ENCODE assay signal across 22 mouse cellular contexts in the genomic region with DNA sequence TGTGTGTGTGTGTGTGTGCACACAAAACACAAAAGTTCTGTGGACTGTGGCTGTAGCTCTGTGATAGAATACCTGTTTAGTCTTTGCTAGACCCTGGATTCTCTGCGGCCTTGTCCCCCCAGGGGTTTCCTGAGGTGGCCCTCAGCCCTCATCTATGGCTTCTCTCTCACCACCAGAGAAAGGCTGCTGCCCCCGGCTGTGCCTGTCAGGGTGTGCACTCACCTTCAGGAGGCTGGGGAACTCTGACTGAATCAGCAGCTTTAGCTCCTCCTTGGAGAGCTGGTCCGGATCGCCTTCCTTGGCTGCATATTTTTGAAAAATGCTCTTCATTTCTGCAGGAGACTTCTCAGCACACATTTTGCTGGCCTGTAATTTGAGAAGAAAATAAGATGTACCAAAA. TPM values are rescaled to one million over a fixed set of nuclear protein-coding genes. Genes with fewer than 3 reads are reported as not detected.
A peak's percentile ranks its signal among the peaks of the same experiment; 100 is the strongest.
DNase-seq lines count a peak whose midpoint lies in the region; ATAC-seq and TF ChIP-seq lines count a peak whose summit lies in the region.
"Had no signal": no experiment of that assay in that cellular context is flagged by ENCODE, and none has a peak within 500 bp of the region (broad histone marks: within the 10 kb centered on the region; RNA-seq: fewer than 3 reads in every experiment).

No protein-coding gene starts in this region.

- no peak overlapping the region for H3K9ac ChIP-seq in kidney, embryonic 15.5 days
- no peak overlapping the region for H3K9ac ChIP-seq in intestine, embryonic 15.5 days
- H3K9ac ChIP-seq: embryonic facial prominence, embryonic 13.5 days; forebrain, embryonic 13.5 days; forebrain, postnatal 0 days; heart, embryonic 15.5 days; hindbrain, embryonic 13.5 days had no signal

- no peak for TF ChIP-seq POLR2A in small intestine, adult 2 months (IDR thresholded peaks at IDR 0.05; ENCODE audit: low read depth, low read length)

- H3K4me1 ChIP-seq in kidney, embryonic 15.5 days, result no peaks in the 10 kb centered on the region
- no peaks in the 10 kb centered on the region for H3K4me1 ChIP-seq in intestine, embryonic 15.5 days (replicated peaks)
- H3K4me1 ChIP-seq in small intestine, adult 2 months (ENCODE audit: control insufficient read depth, insufficient read depth, insufficient read length, low read length), result peaks cover 3% of the 10 kb centered on the region; the same call in 1 of the 2 replicates
- H3K4me1 ChIP-seq: embryonic facial prominence, embryonic 13.5 days; forebrain, embryonic 13.5 days; heart, embryonic 15.5 days had no signal

- H3K27ac ChIP-seq in kidney, embryonic 15.5 days, result no peak overlapping the region
- peak overlapping the region; percentile 32; the same call in 1 of the 2 replicates for H3K27ac ChIP-seq in intestine, embryonic 15.5 days
- no peak overlapping the region for H3K27ac ChIP-seq in small intestine, adult 2 months (ENCODE audit: insufficient read depth, low read depth, low read length)
- H3K27ac ChIP-seq: embryonic facial prominence, embryonic 13.5 days; forebrain, embryonic 13.5 days; heart, adult 2 months; heart, embryonic 15.5 days; hindbrain, embryonic 13.5 days had no signal

- peaks cover 22% of the 10 kb centered on the region for H3K27me3 ChIP-seq in kidney, embryonic 15.5 days
- no peaks in the 10 kb centered on the region for H3K27me3 ChIP-seq in intestine, embryonic 15.5 days (replicated peaks)
- no peaks in the 10 kb centered on the region for H3K27me3 ChIP-seq in small intestine, adult 2 months (ENCODE audit: control insufficient read depth, insufficient read depth, low read length)
- H3K27me3 ChIP-seq: CH12.LX; forebrain, embryonic 13.5 days; heart, embryonic 15.5 days had no signal

- peak; percentile 70; the same call in 1 of the 2 replicates for ATAC-seq in kidney, embryonic 15.5 days (replicated peaks; ENCODE audit: low FRiP score)
- ATAC-seq in intestine, embryonic 15.5 days, result peak; percentile 61
- ATAC-seq in activated CD4-positive, CD25-positive, alpha-beta regulatory T cell, adult 4 months, result no peak
- ATAC-seq: forebrain, embryonic 13.5 days; forebrain, postnatal 0 days had no signal

- no peak overlapping the region for H3K4me2 ChIP-seq in kidney, embryonic 15.5 days
- peak overlapping the region; percentile 30 for H3K4me2 ChIP-seq in intestine, embryonic 15.5 days (replicated peaks)
- H3K4me2 ChIP-seq: embryonic facial prominence, embryonic 13.5 days; forebrain, embryonic 13.5 days; heart, embryonic 11.5 days; heart, embryonic 15.5 days; hindbrain, embryonic 13.5 days had no signal

- no peak for TF ChIP-seq CTCF in small intestine, adult 2 months (IDR thresholded peaks at IDR 0.05; ENCODE audit: extremely low read depth, insufficient read length, insufficient replicate concordance, low read depth, low read length)

- DNase-seq in kidney, adult 11 months, result no peak
- peak; percentile 12 to 22 for DNase-seq in kidney, postnatal 36 days
- DNase-seq in kidney, adult 8-10 months, result no peak
- DNase-seq in spleen, postnatal 4 days (ENCODE audit: low spot score in 2 of 2), result no peak
- DNase-seq: adrenal gland, postnatal 10 days; cerebellum, adult 11-12 months; cerebellum, adult 9-10 months; forebrain, postnatal 0 days; gastrocnemius, postnatal 14 days; heart, adult 2 months; heart, postnatal 14 days had no signal

- no peaks in the 10 kb centered on the region for H3K9me3 ChIP-seq in kidney, embryonic 15.5 days (replicated peaks)
- H3K9me3 ChIP-seq in intestine, embryonic 15.5 days, result no peaks in the 10 kb centered on the region
- H3K9me3 ChIP-seq: embryonic facial prominence, embryonic 13.5 days; forebrain, embryonic 13.5 days; heart, embryonic 15.5 days; hindbrain, embryonic 13.5 days had no signal

- whole genome bisulfite sequencing in kidney, embryonic 15.5 days, result 36% methylated on average over 4 of the region's 4 CpGs
- WGBS in intestine, embryonic 15.5 days, result 45% methylated on average over 4 of the region's 4 CpGs
- WGBS in small intestine, adult 2 months, result 49% methylated on average over 4 of the region's 4 CpGs

- no peaks in the 10 kb centered on the region for H3K36me3 ChIP-seq in kidney, embryonic 15.5 days
- H3K36me3 ChIP-seq in intestine, embryonic 15.5 days, result no peaks in the 10 kb centered on the region
- H3K36me3 ChIP-seq in small intestine, adult 2 months (ENCODE audit: control insufficient read depth, insufficient read depth, low read length), result no peaks in the 10 kb centered on the region
- H3K36me3 ChIP-seq: embryonic facial prominence, embryonic 13.5 days; heart, embryonic 15.5 days; hindbrain, embryonic 13.5 days had no signal

- no peak overlapping the region for H3K4me3 ChIP-seq in kidney, embryonic 15.5 days (replicated peaks)
- peak overlapping the region; percentile 24 for H3K4me3 ChIP-seq in intestine, embryonic 15.5 days (replicated peaks)
- H3K4me3 ChIP-seq in small intestine, adult 2 months (ENCODE audit: low read depth, low read length), result peak overlapping the region; percentile 26; the same call in 1 of the 2 replicates
- H3K4me3 ChIP-seq: embryonic facial prominence, embryonic 13.5 days; forebrain, embryonic 13.5 days; heart, adult 2 months; heart, embryonic 15.5 days; hindbrain, embryonic 13.5 days had no signal

RNA-seq across cellular contexts. Expression of gene S100g, which starts 0.6 kb away (rescaled TPM):
- polyA plus RNA-seq in kidney, embryonic 15.5 days (2015; fragmentation: Nextera tagmentation; extraction: Ambion mirVana), result 199 and 288 TPM in 2 replicates
- 252 and 315 TPM in 2 replicates for polyA plus RNA-seq in intestine, embryonic 15.5 days (2015; fragmentation: Nextera tagmentation; extraction: Ambion mirVana)
- polyA plus RNA-seq in small intestine, adult 2 months (2012; rRNA removed), result 0.60 and 179 TPM in 2 replicates
- 1 to 10 TPM in 1 of 2 experiments, not detected in 1; 1.2 TPM for polyA plus RNA-seq in activated CD4-positive, CD25-positive, alpha-beta regulatory T cell, adult 4 months (2017; shearing (Covaris generic))
- polyA plus RNA-seq: cortical plate, adult 2 months; forebrain, embryonic 13.5 days; forebrain, postnatal 0 days; heart, adult 2 months; heart, embryonic 15.5 days had no signal

Comparison
In these comparisons a context has a peak if more than half of its experiments do, and no peak if none do; other contexts are left out.
1. DNase-seq: peak in kidney, postnatal 36 days (2 of 2); none in kidney, adult 11 months (single experiment), kidney, adult 8-10 months (0 of 2) and spleen, postnatal 4 days (0 of 2).